Mouse (Mus musculus) lung, postnatal 25 days (tissue): Measurements from ENCODE around the gene Mlf1.

Experiments used
- DNase-seq: peaks from one replicate; pipeline ENCODE4 v3.0.0; 2022; ENCODE audit warnings: low spot score

The Mlf1 gene

DNA sequence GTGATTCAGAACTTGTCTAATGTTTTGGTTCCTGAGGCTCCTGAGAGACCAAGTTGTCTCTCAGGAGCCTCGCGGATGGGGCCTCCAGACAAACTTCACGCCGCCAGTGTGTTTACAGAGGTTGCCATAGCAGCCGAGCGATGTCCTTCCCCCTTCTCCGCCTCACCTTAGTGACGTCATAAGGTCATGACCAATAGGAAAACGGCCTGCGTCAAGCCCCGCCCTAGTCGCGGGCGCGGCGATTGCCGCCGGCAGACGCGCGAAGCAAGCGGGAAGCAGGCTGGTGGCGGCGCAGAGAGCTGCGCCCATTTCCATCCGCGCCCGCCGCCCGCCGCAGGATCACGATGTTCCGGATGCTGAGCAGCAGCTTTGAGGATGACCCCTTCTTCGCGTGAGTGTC is at the start of gene Mlf1:
TSS of gene Mlf1 (plus strand) at position 226 of the 400 bp plus-strand sequence.
- DNase-seq = peak; percentile 86

DNA sequence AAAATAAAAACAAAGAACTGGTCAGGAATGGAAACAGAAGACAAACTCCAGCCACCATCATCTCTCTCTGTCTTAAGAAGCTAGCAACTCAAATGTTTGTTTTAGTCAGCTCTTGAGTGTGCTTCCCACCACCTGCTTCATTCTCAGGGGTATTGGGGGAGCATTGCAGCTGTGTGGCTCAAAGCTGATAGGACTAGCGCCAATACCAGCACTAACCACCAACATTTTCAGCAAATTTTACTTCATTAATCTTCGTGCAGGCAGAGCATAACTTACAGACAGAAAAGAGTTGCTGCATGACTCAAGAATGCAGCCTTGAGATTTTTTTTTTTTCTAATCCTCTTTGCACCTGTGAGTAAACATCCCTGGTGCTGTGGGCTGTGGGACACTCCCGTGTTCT is 34.3 kb upstream of the Mlf1 start:
- no peak for DNase-seq

- no peak for DNase-seq
These were observed 33.0 kb upstream of the Mlf1 start for GRCm38 (mm10) chr3:67340921-67341320.

DNA sequence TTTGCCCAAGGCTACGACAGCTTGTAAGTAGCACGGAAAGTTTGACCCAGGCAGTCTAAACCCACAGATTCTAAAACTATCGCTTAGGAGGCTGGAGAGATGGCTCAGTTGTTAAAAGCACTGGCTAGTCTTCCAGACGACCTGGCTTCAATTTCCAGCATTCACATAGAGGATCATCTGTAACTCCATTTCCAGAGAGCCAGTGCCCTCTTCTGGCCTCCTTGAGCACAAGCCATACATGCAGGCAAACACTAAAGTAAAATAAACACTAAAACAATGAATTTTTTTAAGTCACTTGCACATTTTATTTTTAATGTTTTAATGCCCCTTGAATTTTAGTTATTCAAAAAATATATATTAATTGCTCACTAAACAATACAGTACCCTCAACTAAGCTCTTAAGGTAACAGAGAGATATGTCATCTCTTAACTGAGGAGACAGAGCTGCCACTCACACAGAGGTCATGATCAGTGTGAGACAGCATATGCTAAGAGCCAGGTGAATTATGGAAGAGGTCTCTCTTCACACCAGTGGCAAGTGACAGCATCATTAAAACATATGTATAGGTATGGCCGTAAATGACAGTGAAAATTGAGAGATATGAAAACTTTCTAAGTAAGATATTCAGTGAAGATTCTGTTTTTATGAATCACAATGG is 30.8 kb upstream of the Mlf1 start:
- DNase-seq = no peak

DNA sequence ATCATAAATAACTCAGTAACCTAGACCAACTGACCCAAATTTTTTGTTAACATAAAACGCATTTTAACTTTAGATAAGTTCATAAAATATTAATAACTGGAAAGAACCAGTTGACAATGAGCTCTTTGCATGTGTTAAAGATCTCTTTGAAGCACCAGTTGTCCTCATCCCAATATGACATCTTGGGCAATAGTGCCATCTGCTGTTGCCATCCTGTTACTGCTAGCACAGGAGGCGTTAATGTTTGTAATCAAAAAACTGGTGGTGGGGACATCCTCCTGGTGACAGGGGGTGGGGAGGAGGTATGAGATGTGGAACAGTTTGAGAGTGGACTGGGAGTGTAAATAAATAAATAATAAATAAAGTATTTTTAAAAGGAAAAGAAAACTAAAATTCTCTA is 29.3 kb upstream of the Mlf1 start:
- DNase-seq = peak; percentile 43

- DNase-seq = no peak
These were observed 27.2 kb upstream of the Mlf1 start for GRCm38 (mm10) chr3:67346674-67347073.

DNA sequence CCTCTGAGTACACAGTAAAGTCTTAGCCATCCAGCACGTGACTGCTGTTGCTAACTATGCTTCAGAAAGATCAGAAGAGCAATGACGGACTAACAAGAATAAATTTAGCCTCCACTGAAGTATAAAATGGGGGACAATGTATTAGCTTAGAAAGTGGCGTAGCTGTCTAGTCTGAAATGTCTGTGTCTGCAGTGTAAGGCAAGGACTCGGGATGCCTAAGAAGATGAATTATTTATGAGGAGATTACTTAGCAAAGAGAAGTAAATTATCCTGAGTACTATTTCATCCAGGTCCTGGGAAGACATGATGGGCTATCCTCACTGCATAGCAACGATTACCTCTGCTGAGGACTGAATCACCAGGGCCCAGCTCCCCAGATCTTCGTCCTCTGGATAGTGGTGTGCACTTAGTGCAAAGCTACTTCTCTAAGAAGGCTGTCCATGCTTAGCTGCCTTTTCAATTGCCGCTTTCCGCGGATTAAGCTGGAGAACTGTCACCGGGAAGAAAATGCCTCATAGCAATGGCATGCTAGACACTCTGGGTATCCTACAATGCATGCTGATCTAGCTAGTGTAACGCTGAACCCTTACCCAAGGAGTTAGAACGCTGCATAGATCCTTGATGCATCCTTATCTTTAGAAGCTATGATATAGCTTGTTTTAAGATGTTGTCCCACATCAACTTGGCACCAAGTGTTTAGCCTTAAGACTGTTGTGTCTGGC is 22.3 kb upstream of the Mlf1 start:
- DNase-seq = no peak

DNA sequence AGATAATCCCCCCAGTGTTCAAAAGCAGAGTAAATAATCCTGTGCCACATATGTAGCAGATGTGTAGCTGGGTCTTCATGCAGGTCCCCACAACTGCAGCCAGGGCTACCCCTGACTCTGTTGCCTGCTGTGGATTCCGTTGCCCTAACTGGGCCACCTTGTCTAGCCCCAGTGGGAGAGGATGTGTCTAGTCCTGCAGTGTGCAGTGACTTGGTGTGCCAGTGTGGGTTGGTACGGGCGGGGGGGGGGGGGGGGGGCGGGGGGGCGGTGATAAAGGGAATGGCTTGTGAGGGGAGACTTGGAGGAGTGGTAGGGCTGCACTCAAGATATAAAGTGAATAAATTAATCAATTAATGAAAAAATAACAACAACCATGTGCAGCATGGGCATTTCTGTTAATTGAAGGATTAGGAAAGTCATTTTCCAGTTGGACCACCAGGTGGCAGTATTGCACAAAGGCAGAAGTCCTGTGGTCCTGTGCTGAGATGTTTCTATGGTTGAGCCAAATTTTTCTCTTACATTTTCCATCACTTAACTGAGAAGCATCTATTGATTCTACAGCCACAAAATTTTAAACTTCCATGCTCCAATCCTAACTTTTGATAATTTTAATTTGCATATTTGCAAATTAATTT is 21.7 kb upstream of the Mlf1 start:
- peak; percentile 34 for DNase-seq

DNA sequence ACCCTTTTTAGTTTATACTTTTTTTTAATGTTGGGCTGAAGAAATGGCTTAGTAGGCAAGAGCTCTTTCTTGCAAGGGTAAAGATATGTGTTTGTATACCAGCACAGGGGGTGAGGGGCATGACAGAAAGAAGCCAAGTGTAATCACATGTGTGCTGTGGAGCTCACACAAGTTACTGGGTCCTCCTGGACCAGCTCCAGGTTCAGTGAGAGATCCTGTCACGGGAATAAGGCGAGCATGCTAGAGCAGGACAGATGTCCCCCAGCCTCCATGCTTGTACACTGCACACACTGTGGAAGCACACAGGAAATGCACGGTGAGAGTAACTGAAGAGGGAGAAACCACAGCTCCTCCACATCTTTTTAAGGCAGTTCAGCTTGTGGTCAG is 21.1 kb upstream of the Mlf1 start:
- DNase-seq = no peak

DNA sequence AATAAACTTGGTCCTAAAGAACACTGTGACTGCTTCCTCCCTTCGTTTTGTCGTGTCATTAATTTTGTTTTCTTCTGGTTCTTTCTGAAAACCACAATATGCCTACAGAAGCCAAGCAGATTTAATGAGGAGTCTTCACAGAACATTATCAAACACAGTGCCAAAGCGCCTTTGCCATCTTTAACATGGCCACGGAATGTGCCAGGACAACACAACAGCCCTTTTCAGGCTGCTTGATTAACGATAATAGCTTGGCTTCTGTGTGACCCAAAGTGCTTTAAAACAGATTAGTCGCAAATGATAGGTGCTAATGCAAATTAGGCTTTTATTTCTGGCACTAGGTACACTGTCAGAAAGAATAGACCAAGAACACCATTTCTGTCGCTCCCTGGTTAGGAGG is 15.5 kb upstream of the Mlf1 start:
- no peak for DNase-seq

DNA sequence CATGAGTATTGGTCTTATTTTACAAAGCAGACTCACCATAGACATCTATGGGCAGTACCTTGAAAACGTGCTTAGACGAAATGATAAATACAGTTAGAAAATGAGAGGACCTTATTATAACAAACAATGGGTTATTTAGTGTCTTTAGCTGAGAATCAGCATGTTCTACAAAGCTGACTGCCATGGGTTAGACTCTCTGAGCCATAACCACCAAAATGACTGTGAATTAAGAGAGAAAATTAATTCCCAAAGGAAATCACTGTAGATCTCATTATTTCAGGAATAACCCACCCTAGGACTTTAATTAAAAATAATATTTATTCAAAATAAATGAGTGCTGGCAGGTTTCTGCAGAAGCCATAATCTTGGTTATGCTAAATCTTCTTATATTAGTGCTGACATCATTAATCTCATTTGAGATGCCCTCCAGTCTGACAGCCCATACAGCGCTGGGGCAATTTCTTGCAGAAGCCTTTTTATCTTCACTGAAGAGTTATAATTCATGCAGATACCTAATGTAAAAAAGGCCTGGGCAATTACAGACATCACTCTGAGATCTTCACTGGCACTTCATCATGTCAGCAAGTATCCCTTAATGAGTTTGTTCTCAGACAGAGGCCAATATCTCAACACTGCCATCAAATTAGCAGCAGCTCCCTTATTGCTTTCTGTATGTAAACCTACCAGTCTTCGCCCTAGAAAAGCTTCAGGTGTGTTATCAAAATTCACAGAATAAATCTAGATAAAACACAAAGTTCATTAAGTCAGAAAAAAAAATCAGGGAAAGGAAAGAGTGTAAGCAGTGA is 7.6 kb upstream of the Mlf1 start:
- DNase-seq = no peak

- DNase-seq = no peak
These were observed 6.4 kb upstream of the Mlf1 start for GRCm38 (mm10) chr3:67367481-67367880.

- no peak for DNase-seq
These were observed 4.4 kb upstream of the Mlf1 start for GRCm38 (mm10) chr3:67369407-67370079.

DNA sequence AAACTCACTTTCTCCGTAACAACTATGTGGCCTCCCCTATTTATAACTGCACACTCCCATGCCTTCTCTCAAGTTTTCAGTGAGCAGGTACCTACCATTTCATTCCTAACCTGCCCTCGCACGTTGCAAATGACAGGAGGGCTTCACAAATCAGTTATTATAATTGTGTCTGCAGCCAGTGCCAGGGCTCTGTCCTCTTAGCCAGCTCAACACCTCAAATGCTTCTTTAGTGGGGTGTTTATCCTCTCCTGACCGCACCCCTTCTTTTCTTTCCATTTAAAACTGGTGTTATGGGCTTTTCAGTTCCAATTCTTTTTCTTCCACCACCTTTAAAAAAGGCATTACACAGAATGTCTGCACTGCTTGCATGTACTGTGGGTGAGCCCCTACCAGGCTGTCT is 1.7 kb upstream of the Mlf1 start:
- no peak for DNase-seq

DNA sequence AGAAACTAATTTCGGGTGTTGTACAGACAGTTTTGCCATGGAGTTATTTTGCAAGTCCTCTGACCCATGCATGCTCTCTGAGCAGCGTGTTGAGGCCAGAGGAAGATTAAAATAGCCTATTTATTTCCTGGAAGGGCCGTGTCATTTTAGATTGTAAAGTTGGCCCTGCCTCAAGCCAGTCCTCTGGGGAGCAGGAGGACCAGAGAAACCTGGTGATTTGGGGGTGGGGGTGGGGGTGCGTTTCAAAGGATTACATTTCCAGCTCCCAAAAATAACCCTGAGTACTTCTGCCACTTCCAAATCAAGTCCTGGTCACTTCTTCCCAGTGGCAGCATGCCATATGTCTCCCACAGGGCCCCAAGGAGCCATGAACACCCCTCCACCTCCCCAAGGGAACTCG is 1.1 kb upstream of the Mlf1 start:
- no peak for DNase-seq

DNA sequence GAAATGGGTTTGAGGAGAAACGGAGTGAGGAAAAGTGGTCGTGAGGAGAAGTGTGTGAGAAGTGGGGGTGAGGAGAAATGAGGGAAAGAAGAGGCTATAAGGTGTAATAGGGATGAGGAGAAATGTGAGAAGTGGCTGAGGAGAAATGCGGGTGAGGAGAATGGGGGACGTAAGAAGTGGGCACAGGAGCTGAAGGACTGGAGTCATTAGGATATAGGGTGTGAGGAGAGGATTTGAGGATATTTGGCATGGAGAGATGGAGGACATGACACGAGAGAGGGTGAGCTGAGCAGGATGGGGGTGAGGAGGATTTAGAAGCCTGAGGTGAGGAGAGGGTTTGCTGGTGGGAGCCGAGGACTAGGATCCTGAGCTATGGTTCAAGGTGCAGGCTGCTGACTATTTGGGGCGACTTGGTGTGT is 472 bp downstream of the Mlf1 start:
- DNase-seq = no peak

- no peak for DNase-seq
These were observed 1.2 kb downstream of the Mlf1 start, which contains the start of gene Gm17402 for GRCm38 (mm10) chr3:67375063-67375462. Gm17402 (minus strand) TSS chr3:67375163.

DNA sequence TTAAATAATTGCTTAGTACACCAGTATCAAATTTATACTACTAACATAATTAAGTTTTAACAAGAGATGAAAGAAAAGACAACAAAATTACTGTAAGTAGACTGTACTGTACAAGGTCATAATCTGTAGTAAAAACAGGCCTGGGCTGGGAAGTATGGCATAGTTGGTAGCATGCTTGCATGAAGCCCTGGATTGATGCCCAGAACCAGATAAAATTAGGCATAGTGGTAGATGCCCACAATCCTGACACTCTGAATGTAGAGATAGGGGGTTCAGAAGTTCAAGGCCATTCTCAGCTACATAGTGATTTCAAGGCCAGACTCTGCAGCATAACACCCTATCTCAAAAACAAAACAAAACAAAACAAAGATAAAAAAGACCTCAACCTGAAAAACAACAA is 4.3 kb downstream of the Mlf1 start:
- no peak for DNase-seq

- DNase-seq = no peak
These were observed 55.6 kb downstream of the Mlf1 start for GRCm38 (mm10) chr3:67429338-67429998.

DNA sequence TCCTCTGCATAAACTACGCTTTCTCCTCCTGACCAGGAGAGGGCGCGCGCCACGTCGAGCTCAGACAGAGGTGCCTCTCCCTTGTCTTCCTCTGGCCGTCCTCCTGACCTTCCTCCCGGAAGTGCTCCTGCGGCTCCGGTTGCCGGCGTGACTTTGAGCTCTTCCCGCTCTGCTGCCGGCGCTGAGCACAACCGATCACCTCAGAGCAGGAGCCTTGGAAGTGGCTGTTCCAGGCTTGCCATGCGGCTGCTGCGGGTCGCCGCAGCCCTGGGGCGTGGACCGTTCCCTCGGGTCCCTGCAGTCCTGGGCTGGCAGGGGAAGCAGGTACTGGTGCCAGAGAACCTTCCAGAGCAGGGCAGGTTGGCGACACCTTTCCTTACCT is 56.1 kb downstream of the Mlf1 start, which contains the start of gene Gfm1:
TSS of gene Gfm1 (plus strand) at position 98 of the 382 bp plus-strand sequence.
- peak; percentile 90 for DNase-seq

- no peak for DNase-seq
These were observed 60.1 kb downstream of the Mlf1 start for GRCm38 (mm10) chr3:67434011-67434410.
